Mouse (Mus musculus) G1E (cell line): ENCODE results near the gene Mrpl3.

Experiments
- CTCF ChIP-seq: IDR thresholded peaks from 2 replicates; pipeline ENCODE4 v1.5.1; 2012; ENCODE audit warnings: low read depth, low read length, inconsistent platforms, mixed read lengths
- GATA1 ChIP-seq: IDR thresholded peaks from 2 replicates; pipeline ENCODE4 v1.6.1; 2012; ENCODE audit warnings: borderline replicate concordance, low read length, inconsistent platforms, mixed read lengths

- TF ChIP-seq CTCF (no peak), GATA1 (no peak)
These were observed 42.3 kb upstream of the Mrpl3 start for GRCm38 (mm10) chr9:105010721-105011120.
